Comparison of ENCODE assay signal across 10 mouse cellular contexts in the genomic region with DNA sequence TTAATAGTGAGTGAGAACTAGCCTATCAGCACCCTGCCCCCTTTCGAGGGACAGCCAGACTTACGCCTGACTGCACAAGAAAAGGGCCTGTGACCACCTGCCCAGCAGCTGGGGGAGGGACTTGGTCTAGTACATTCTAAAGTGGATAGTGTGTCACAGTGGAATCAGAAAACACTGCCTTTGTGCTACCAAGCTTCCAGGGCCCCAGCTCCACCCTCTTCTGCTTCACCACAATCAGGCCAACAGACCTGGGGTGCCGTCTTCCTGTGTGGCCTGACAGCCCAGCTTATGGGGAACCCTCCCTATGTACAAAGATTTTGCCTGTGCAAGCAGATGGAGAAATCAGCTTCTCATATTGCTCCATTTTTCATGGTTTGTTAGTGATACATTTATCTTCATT. TPM values are rescaled to one million over a fixed set of nuclear protein-coding genes. Genes with fewer than 3 reads are reported as not detected.
DNase-seq lines count a peak whose midpoint lies in the region; ATAC-seq lines count a peak whose summit lies in the region.
"Had no signal": no experiment of that assay in that cellular context is flagged by ENCODE, and none has a peak within 500 bp of the region (broad histone marks: within the 10 kb centered on the region; RNA-seq: fewer than 3 reads in every experiment).

No protein-coding gene starts in this region.

- H3K4me2 ChIP-seq in midbrain, embryonic 14.5 days (ENCODE audit: low read length): peak overlapping the region; percentile 41
- H3K4me2 ChIP-seq: embryonic facial prominence, embryonic 13.5 days; lung, embryonic 14.5 days had no signal

- peak; percentile 93 for ATAC-seq in granulocyte monocyte progenitor cell, adult 5-6 weeks (replicated peaks; ENCODE audit: poor library complexity, severe bottlenecking)
- peak; percentile 9; the same call in 1 of the 2 replicates for ATAC-seq in midbrain, embryonic 14.5 days (ENCODE audit: low FRiP score, low TSS enrichment)
- no peak for ATAC-seq in activated CD4-positive, CD25-positive, alpha-beta regulatory T cell, adult 4 months

- H3K4me3 ChIP-seq in midbrain, embryonic 14.5 days (replicated peaks; ENCODE audit: low read depth, low read length): no peak overlapping the region
- H3K4me3 ChIP-seq: embryonic facial prominence, embryonic 13.5 days; gastrocnemius, adult 2 months had no signal

- DNase-seq in Muller cell, postnatal 12 days (ENCODE audit: inconsistent ontology term): peak; percentile 64
- DNase-seq in embryo, embryonic 11 days: peak; percentile 73
- DNase-seq in midbrain, embryonic 14.5 days: peak; percentile 44
- DNase-seq in thymus, postnatal 14 days: no peak
- DNase-seq in right cerebral cortex, adult 18-20 months: no peak
- DNase-seq: gastrocnemius, adult 2 months; lung, embryonic 14.5 days had no signal

- H3K27me3 ChIP-seq in midbrain, embryonic 14.5 days (ENCODE audit: control insufficient read depth, insufficient read depth, low read length): no peaks in the 10 kb centered on the region

- H3K9ac ChIP-seq in midbrain, embryonic 14.5 days (replicated peaks; ENCODE audit: low read length): no peak overlapping the region
- H3K9ac ChIP-seq: embryonic facial prominence, embryonic 13.5 days; lung, embryonic 14.5 days had no signal

- peaks cover 8% of the 10 kb centered on the region for H3K4me1 ChIP-seq in midbrain, embryonic 14.5 days (ENCODE audit: control insufficient read depth, insufficient read depth, low read length)

- 13% methylated on average over 3 of the region's 3 CpGs for WGBS in midbrain, embryonic 14.5 days

- no peaks in the 10 kb centered on the region for H3K9me3 ChIP-seq in midbrain, embryonic 14.5 days (ENCODE audit: control insufficient read depth, low read length)
- H3K9me3 ChIP-seq: embryonic facial prominence, embryonic 13.5 days had no signal

- no peak overlapping the region for H3K27ac ChIP-seq in midbrain, embryonic 14.5 days (replicated peaks; ENCODE audit: low read depth, low read length)
- H3K27ac ChIP-seq: embryonic facial prominence, embryonic 13.5 days; gastrocnemius, adult 2 months had no signal

- no peaks in the 10 kb centered on the region for H3K36me3 ChIP-seq in midbrain, embryonic 14.5 days (ENCODE audit: control insufficient read depth, insufficient read depth, low read length)
- H3K36me3 ChIP-seq: embryonic facial prominence, embryonic 13.5 days had no signal

RNA-seq across cellular contexts. Expression of gene Adgrv1, which starts 3.6 kb away (rescaled TPM):
- not detected in 2 replicates for total RNA-seq in granulocyte monocyte progenitor cell, adult 5-6 weeks (2014; fragmentation: Nextera tagmentation)
- not detected in 2 replicates for total RNA-seq in granulocyte monocyte progenitor cell, adult 5-6 weeks (2017)
- polyA plus RNA-seq in midbrain, embryonic 14.5 days (2014; fragmentation: Nextera tagmentation; extraction: Ambion mirVana): 9.4 and 16.7 TPM in 2 replicates
- polyA plus RNA-seq in activated CD4-positive, CD25-positive, alpha-beta regulatory T cell, adult 4 months (2017; shearing (Covaris generic)): under 1 TPM in 1 of 2 experiments, not detected in 1; 0.66 TPM
- total RNA-seq: gastrocnemius, adult 2 months had no signal

RNA-seq across cellular contexts. Expression of gene Lysmd3, which starts 28.1 kb away (rescaled TPM):
- 9.4 and 12.0 TPM in 2 replicates for total RNA-seq in granulocyte monocyte progenitor cell, adult 5-6 weeks (2014; fragmentation: Nextera tagmentation)
- total RNA-seq in granulocyte monocyte progenitor cell, adult 5-6 weeks (2017): 28.1 and 37.1 TPM in 2 replicates
- polyA plus RNA-seq in midbrain, embryonic 14.5 days (2014; fragmentation: Nextera tagmentation; extraction: Ambion mirVana): 16.6 and 25.8 TPM in 2 replicates
- 10 to 100 TPM; 14.3 to 17.2 TPM for polyA plus RNA-seq in activated CD4-positive, CD25-positive, alpha-beta regulatory T cell, adult 4 months (2017; shearing (Covaris generic))

Comparison
In these comparisons a context has a peak if more than half of its experiments do, and no peak if none do; other contexts are left out.
1. DNase-seq: peak in Muller cell, postnatal 12 days (single experiment), embryo, embryonic 11 days (single experiment) and midbrain, embryonic 14.5 days (single experiment); none in thymus, postnatal 14 days (single experiment) and right cerebral cortex, adult 18-20 months (single experiment).